Mouse (Mus musculus) myocyte (in vitro differentiated cells): ENCODE results near the gene Kcnq1. TPM values are rescaled to one million over a fixed set of nuclear protein-coding genes. Genes with fewer than 3 reads are reported as not detected.

ENCODE experiments used
- H3K27me3 ChIP-seq: one replicate; pipeline ENCODE4 v1.6.1; 2011; ENCODE audit not compliant: control insufficient read depth, insufficient read depth, insufficient read length
- H3K36me3 ChIP-seq: one replicate; pipeline ENCODE4 v1.6.1; 2011; ENCODE audit not compliant: control insufficient read depth, insufficient read depth
- H3K4me2 ChIP-seq: one replicate; pipeline ENCODE4 v1.6.1; 2011; ENCODE audit warnings: low read depth, control low read depth
- H3K4me3 ChIP-seq: one replicate; pipeline ENCODE4 v1.5.1; 2011; ENCODE audit warnings: mild to moderate bottlenecking, control low read depth, moderate library complexity
- H3K79me2 ChIP-seq: one replicate; pipeline ENCODE4 v1.6.1; 2011; ENCODE audit not compliant: control insufficient read depth, insufficient read depth
- H3ac ChIP-seq: one replicate; pipeline ENCODE4 v1.6.1; 2011; ENCODE audit not compliant: control insufficient read depth, insufficient read length
- CEBPB ChIP-seq: IDR thresholded peaks from 2 replicates; pipeline ENCODE4 v1.6.1; 2011; ENCODE audit warnings: mild to moderate bottlenecking, moderate library complexity; ENCODE audit not compliant: poor library complexity, insufficient read depth, severe bottlenecking
- E2F4 ChIP-seq: IDR thresholded peaks from one replicate; pipeline ENCODE4 v1.6.1; 2011; ENCODE audit warnings: mild to moderate bottlenecking, control low read depth, moderate library complexity; ENCODE audit not compliant: insufficient read depth
- MAX ChIP-seq: IDR thresholded peaks from one replicate; pipeline ENCODE4 v1.6.1; 2011; ENCODE audit warnings: low read depth, mild to moderate bottlenecking, control low read depth
- MYOD1 ChIP-seq, 3 experiments: IDR thresholded peaks; one replicate each; pipeline ENCODE4 v1.6.1; 2011; ENCODE audit warnings: control low read depth in 2 of 3, low read depth in 2 of 3, mild to moderate bottlenecking in 2 of 3, moderate library complexity in 1 of 3; ENCODE audit not compliant: insufficient read length in 2 of 3, control insufficient read depth in 1 of 3
- MYOG ChIP-seq, 3 experiments: IDR thresholded peaks; one replicate each; pipeline ENCODE4 v1.6.1; 2011; ENCODE audit warnings: control low read depth in 2 of 3, low read depth in 2 of 3, mild to moderate bottlenecking in 2 of 3; ENCODE audit not compliant: insufficient read length in 2 of 3, control insufficient read depth in 1 of 3, insufficient read depth in 1 of 3
- POLR2A ChIP-seq: IDR thresholded peaks from one replicate; pipeline ENCODE4 v1.6.1; 2011; ENCODE audit warnings: low read depth, mild to moderate bottlenecking, control low read depth, moderate library complexity; ENCODE audit not compliant: insufficient read length
- POLR2AphosphoS2 ChIP-seq: IDR thresholded peaks from one replicate; pipeline ENCODE4 v1.6.1; 2011; ENCODE audit warnings: low read depth, control low read depth; ENCODE audit not compliant: insufficient read length
- REST ChIP-seq: IDR thresholded peaks from one replicate; pipeline ENCODE4 v1.6.1; 2011; ENCODE audit warnings: mild to moderate bottlenecking, control low read depth, moderate library complexity; ENCODE audit not compliant: insufficient read depth, insufficient read length
- SRF ChIP-seq: IDR thresholded peaks from one replicate; pipeline ENCODE4 v1.6.1; 2011; ENCODE audit warnings: low read depth; ENCODE audit not compliant: control insufficient read depth, insufficient read length
- TCF12 ChIP-seq: IDR thresholded peaks from one replicate; pipeline ENCODE4 v1.6.1; 2011; ENCODE audit warnings: mild to moderate bottlenecking, control low read depth; ENCODE audit not compliant: poor library complexity, insufficient read depth, severe bottlenecking
- TCF3 ChIP-seq: IDR thresholded peaks from one replicate; pipeline ENCODE4 v1.6.1; 2011; ENCODE audit warnings: low read depth, control low read depth; ENCODE audit not compliant: insufficient read length
- USF1 ChIP-seq: IDR thresholded peaks from one replicate; pipeline ENCODE4 v1.6.1; 2011; ENCODE audit warnings: low read depth, mild to moderate bottlenecking, control low read depth, moderate library complexity
- polyA plus RNA-seq: library from polyadenylated mRNA; unstranded; fragments of >200 nt; fragmentation: generic; extraction: Trizol; gene quantifications from one replicate; pipeline ENCODE4 v1.2.1, GENCODE M21; 2012; ENCODE audit warnings: missing spikeins

Gene Kcnq1
- polyA plus RNA-seq, 1 experiment, result 0.12 TPM

DNA sequence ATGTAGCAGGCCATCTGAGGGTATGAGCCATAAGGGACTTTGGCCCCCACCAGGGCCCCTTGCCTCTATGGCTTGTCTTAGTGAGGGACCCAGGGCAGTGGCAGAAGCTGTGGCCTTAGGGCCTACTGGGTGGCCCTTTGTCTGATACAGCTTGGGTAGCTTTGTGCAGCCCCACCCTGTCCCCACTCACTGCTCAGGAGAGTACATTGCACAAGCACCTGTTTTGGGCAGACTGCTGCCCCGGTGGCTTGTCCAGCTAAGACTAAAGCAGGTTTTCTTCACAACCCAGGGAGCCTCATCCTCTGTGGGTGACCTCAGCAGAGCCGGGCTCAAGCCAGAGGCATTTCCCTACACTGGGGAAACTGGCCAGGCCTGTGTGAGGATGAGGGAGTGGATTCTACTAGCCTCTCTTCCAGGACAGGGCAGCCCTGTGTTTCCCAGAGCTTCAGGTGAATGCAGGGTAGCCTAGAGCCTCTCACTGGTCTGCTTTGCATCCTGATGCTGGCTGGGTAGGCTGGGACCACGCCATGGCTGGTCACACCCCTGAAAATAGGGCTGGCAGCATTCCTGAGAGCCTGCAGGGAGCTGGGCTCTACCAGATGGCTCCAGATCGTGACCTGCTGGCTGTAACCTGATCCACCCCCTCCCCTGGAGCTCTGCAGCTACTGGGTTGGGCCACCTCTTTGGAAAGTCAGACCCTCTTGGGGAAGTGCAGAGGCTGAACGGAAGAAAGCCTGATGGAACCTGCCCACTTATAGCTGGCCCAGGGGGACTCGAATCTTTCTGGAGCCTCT is 17.9 kb downstream of the Kcnq1 start:
- Histone ChIP-seq H3K79me2 (no peaks in the 10 kb centered on the region), H3K4me2 (peak overlapping the region; percentile 48), H3K36me3 (no peaks in the 10 kb centered on the region), H3K27me3 (no peaks in the 10 kb centered on the region), H3ac (no peak overlapping the region), H3K4me3 (no peak overlapping the region)
- TF ChIP-seq MYOG (IDR thresholded peaks at IDR 0.05; ENCODE audit: control insufficient read depth in 1 of 3, insufficient read depth in 1 of 3, insufficient read length in 2 of 3, low read depth in 2 of 3) (peak in 1 of 3 experiments; percentile 64), MAX (no peak), USF1 (no peak), POLR2A (no peak), MYOD1 (IDR thresholded peaks at IDR 0.05; ENCODE audit: control insufficient read depth in 1 of 3, insufficient read length in 2 of 3, low read depth in 2 of 3) (peak in 1 of 3 experiments; percentile 52)

DNA sequence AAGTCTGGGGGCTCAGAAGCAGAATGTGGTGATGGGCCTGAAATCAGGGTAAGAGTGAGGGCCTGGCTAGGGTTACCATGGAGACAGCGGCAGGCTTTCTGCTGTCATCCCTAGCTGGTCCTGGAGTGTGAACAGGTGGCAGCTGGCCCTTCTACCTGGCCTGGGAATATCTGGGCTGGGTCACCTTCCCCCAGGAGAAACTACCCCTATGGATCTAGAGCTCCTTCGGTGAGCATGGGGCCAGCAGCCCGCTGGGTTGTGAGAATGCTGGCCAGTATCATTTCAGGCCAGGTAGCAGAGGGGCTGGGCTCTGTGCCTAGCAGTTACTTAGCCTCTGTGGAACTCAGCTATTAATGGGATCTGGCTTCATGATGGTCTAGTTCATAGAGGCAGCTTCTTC is 18.7 kb downstream of the Kcnq1 start:
- no peak overlapping the region for H3ac ChIP-seq
- H3K36me3 ChIP-seq, result no peaks in the 10 kb centered on the region
- H3K79me2 ChIP-seq, result no peaks in the 10 kb centered on the region
- H3K27me3 ChIP-seq, result no peaks in the 10 kb centered on the region
- no peak for TF ChIP-seq REST
- TF ChIP-seq TCF3, result no peak
- TF ChIP-seq POLR2AphosphoS2, result no peak
- no peak for TF ChIP-seq POLR2A
- TF ChIP-seq CEBPB, result no peak
- TF ChIP-seq USF1, result no peak
- no peak for TF ChIP-seq E2F4
- no peak for TF ChIP-seq SRF
- TF ChIP-seq MAX, result no peak
- no peak for TF ChIP-seq TCF12
- no peak for TF ChIP-seq MYOG (IDR thresholded peaks at IDR 0.05; ENCODE audit: control insufficient read depth in 1 of 3, insufficient read depth in 1 of 3, insufficient read length in 2 of 3, low read depth in 2 of 3)
- no peak overlapping the region for H3K4me3 ChIP-seq
- peak overlapping the region; percentile 48 for H3K4me2 ChIP-seq

DNA sequence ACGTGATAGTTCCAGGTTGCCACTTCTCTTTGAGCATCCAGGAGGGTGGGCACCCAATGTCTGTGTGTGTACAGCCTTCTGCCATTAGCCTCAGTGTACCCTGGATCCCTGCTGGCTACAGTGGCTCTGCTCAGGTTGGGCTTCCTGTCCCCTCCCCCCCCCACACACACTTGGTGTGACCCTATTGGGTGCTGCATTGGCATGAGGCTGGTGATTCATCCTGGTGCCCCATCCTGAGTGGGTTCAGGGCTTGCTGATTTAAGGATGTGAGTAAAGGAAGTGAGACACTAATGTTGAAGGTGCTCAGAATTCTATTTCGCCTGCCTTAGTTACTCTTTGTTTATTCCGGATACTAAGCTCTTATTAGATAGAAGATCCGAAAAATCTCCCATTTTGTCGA is 26.7 kb downstream of the Kcnq1 start:
- Histone ChIP-seq H3K36me3 (no peaks in the 10 kb centered on the region), H3K4me2 (no peak overlapping the region), H3ac (no peak overlapping the region), H3K79me2 (no peaks in the 10 kb centered on the region), H3K4me3 (no peak overlapping the region), H3K27me3 (no peaks in the 10 kb centered on the region)
- TF ChIP-seq MAX, result no peak
- no peak for TF ChIP-seq TCF12
- TF ChIP-seq USF1, result no peak
- no peak for TF ChIP-seq MYOD1 (IDR thresholded peaks at IDR 0.05; ENCODE audit: control insufficient read depth in 1 of 3, insufficient read length in 2 of 3, low read depth in 2 of 3)
- no peak for TF ChIP-seq TCF3
- TF ChIP-seq SRF, result no peak
- TF ChIP-seq MYOG (IDR thresholded peaks at IDR 0.05; ENCODE audit: control insufficient read depth in 1 of 3, insufficient read depth in 1 of 3, insufficient read length in 2 of 3, low read depth in 2 of 3), result no peak
- TF ChIP-seq CEBPB, result no peak

DNA sequence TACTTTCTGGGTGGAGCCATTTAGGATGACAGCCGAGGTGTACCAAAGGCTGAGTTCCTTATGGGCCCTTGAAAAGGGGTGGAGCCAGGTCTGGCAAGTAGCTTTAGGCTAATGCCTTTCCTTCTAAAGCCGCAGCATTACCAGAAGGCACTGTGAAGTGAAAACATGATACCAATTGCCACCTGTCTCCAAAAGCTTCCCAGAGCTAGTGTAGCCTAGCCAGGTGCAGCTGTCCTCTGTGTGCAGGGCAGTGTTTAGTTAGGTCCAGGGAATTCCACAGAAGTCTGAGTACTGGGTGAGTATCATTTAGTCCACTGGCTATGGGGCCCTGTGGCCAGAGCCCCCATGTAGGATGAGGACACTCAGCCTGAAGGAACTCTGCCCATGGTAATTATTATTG is 30.0 kb downstream of the Kcnq1 start:
- H3K4me3 ChIP-seq, result no peak overlapping the region
- no peaks in the 10 kb centered on the region for H3K27me3 ChIP-seq
- TF ChIP-seq CEBPB (no peak), E2F4 (no peak), MYOG (IDR thresholded peaks at IDR 0.05; ENCODE audit: control insufficient read depth in 1 of 3, insufficient read depth in 1 of 3, insufficient read length in 2 of 3, low read depth in 2 of 3) (peak in 2 of 3 experiments; percentile 70 to 74), POLR2AphosphoS2 (no peak), MYOD1 (IDR thresholded peaks at IDR 0.05; ENCODE audit: control insufficient read depth in 1 of 3, insufficient read length in 2 of 3, low read depth in 2 of 3) (peak; percentile 28 to 86 (median 54)), MAX (no peak), SRF (no peak), USF1 (no peak), POLR2A (no peak), TCF12 (peak; percentile 55), TCF3 (peak; percentile 14), REST (no peak)
- no peak overlapping the region for H3K4me2 ChIP-seq
- no peaks in the 10 kb centered on the region for H3K79me2 ChIP-seq
- H3K36me3 ChIP-seq, result no peaks in the 10 kb centered on the region
- no peak overlapping the region for H3ac ChIP-seq

DNA sequence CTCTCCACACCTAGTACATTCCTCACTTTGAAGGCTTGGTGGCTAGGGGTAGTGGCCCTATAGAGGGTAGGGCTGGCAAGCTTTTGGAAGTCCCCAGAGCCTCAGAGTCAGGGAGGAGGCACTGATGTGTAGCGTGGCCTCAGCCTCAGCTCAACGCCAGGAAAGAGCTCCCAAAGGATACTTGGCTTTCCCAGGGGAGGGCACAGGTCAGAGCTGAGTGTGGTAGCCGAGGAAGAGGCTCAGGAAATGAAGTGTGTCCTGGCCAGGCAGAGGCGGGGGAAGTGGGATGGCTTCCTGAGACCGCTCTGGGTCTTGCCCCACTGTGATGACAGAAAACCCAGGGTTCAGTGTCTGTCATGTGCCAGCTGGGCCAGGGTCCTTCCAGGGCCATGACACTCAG is 30.4 kb downstream of the Kcnq1 start:
- H3K36me3 ChIP-seq, result no peaks in the 10 kb centered on the region
- no peak overlapping the region for H3ac ChIP-seq
- no peak overlapping the region for H3K4me2 ChIP-seq
- TF ChIP-seq SRF, result no peak
- TF ChIP-seq CEBPB, result no peak
- no peak for TF ChIP-seq MYOD1 (IDR thresholded peaks at IDR 0.05; ENCODE audit: control insufficient read depth in 1 of 3, insufficient read length in 2 of 3, low read depth in 2 of 3)
- TF ChIP-seq POLR2A, result no peak
- no peak for TF ChIP-seq TCF3
- TF ChIP-seq POLR2AphosphoS2, result no peak
- no peak for TF ChIP-seq MYOG (IDR thresholded peaks at IDR 0.05; ENCODE audit: control insufficient read depth in 1 of 3, insufficient read depth in 1 of 3, insufficient read length in 2 of 3, low read depth in 2 of 3)
- TF ChIP-seq REST, result no peak
- TF ChIP-seq USF1, result no peak
- no peak for TF ChIP-seq TCF12
- TF ChIP-seq E2F4, result no peak
- TF ChIP-seq MAX, result no peak
- H3K27me3 ChIP-seq, result no peaks in the 10 kb centered on the region
- no peak overlapping the region for H3K4me3 ChIP-seq
- H3K79me2 ChIP-seq, result no peaks in the 10 kb centered on the region
